Mouse (Mus musculus): Measurements from ENCODE around the gene Ubash3a.

DNA sequence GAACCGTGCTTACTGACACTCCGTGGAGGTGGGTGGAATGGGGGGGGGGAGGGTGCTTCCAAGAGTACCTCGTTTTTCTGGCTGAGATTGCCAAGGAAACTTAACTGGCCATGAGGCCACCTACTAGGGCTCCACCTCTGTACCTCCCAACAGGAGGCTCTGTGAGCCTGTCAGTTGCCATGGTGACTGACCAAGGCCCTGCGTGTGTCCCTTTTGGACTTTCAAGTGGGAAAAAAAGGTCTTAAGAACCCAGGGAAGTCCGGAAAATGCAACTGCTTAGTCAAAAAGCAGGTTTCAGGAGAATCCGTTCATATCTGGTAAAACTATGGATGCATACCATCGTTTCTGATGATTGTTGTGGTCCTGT lies 75.0 kb downstream of the Ubash3a start:
- TF ChIP-seq TAL1 (IDR thresholded peaks at IDR 0.05; ENCODE audit: low read length) (no peak), GATA1 (IDR thresholded peaks at IDR 0.05; ENCODE audit: low read length) (no peak)
